Mouse (Mus musculus) MEL (cell line): Measurements from ENCODE around the gene Lgi4. TPM values are rescaled to one million over a fixed set of nuclear protein-coding genes. Genes with fewer than 3 reads are reported as not detected.

Experiments used
- DNase-seq: peaks from one replicate; pipeline ENCODE4 v3.0.0; 2011; ENCODE audit warnings: low read depth, low spot score
- H3K27ac ChIP-seq: 2 replicates; pipeline ENCODE4 v1.5.1; 2012; ENCODE audit warnings: low read depth, mild to moderate bottlenecking, control low read depth, low read length, moderate library complexity; ENCODE audit not compliant: control insufficient read depth
- H3K27me3 ChIP-seq, 2 experiments: fragments of 150-350 bp in 1 of 2; sonication (generic) in 1 of 2; 2 replicates each; pipeline ENCODE4 v1.6.1; 2012; ENCODE audit warnings: low read length in 2 of 2, mild to moderate bottlenecking in 2 of 2, improper control_type of control experiment in 1 of 2, moderate library complexity in 1 of 2; ENCODE audit not compliant: insufficient read depth in 2 of 2, control insufficient read depth in 1 of 2
- H3K36me3 ChIP-seq, 2 experiments: 2 replicates each; pipeline ENCODE4 v1.6.1; 2012 to 2014; ENCODE audit warnings: low read length in 2 of 2, improper control_type of control experiment in 1 of 2, inconsistent platforms in 1 of 2, mild to moderate bottlenecking in 1 of 2; ENCODE audit not compliant: insufficient read depth in 2 of 2, control insufficient read depth in 1 of 2
- H3K4me1 ChIP-seq, 2 experiments: fragments of 150-350 bp in 1 of 2; sonication (generic) in 1 of 2; 2 replicates each; pipeline ENCODE4 v1.6.1; 2012; ENCODE audit warnings: low read length in 2 of 2, improper control_type of control experiment in 1 of 2, mild to moderate bottlenecking in 1 of 2; ENCODE audit not compliant: insufficient read depth in 2 of 2, control insufficient read depth in 1 of 2
- H3K4me3 ChIP-seq, 2 experiments: fragments of 150-350 bp in 1 of 2; sonication (generic) in 1 of 2; 2 replicates each; pipeline ENCODE4 v1.5.1; 2012; ENCODE audit warnings: low read depth in 2 of 2, low read length in 2 of 2, mild to moderate bottlenecking in 2 of 2, moderate library complexity in 2 of 2, control low read depth in 1 of 2, improper control_type of control experiment in 1 of 2; ENCODE audit not compliant: control insufficient read depth in 1 of 2, insufficient read depth in 1 of 2
- H3K79me2 ChIP-seq: 2 replicates; pipeline ENCODE4 v1.6.1; 2012; ENCODE audit warnings: mild to moderate bottlenecking, low read length, moderate library complexity; ENCODE audit not compliant: control insufficient read depth, poor library complexity, insufficient read depth
- H3K9ac ChIP-seq: 2 replicates; pipeline ENCODE4 v1.6.1; 2012; ENCODE audit warnings: low read depth, mild to moderate bottlenecking, control low read depth, low read length, moderate library complexity; ENCODE audit not compliant: control insufficient read depth, poor library complexity, severe bottlenecking
- H3K9me3 ChIP-seq: fragments of 150-350 bp; sonication (generic); replicated peaks from 2 replicates; pipeline ENCODE4 v1.6.1; 2012; ENCODE audit warnings: mild to moderate bottlenecking, low read length, improper control_type of control experiment, moderate library complexity; ENCODE audit not compliant: insufficient read depth
- CHD1 ChIP-seq: IDR thresholded peaks from 2 replicates; pipeline ENCODE4 v1.6.1; 2012; ENCODE audit warnings: low read depth, mild to moderate bottlenecking, inconsistent platforms, low read length, improper control_type of control experiment
- CHD2 ChIP-seq: IDR thresholded peaks from 2 replicates; pipeline ENCODE4 v1.6.1; 2011; ENCODE audit warnings: low read length, improper control_type of control experiment
- CTCF ChIP-seq, 3 experiments: IDR thresholded peaks in 2 of 3; conservative IDR thresholded peaks in 1 of 3; 2 replicates each; pipeline ENCODE4 v1.5.1; 2011 to 2012; ENCODE audit warnings: low read length in 3 of 3, low read depth in 2 of 3, mild to moderate bottlenecking in 2 of 3, improper control_type of control experiment in 1 of 3, inconsistent platforms in 1 of 3, mixed read lengths in 1 of 3, moderate library complexity in 1 of 3; ENCODE audit not compliant: control insufficient read depth in 1 of 3, insufficient read depth in 1 of 3, poor library complexity in 1 of 3, severe bottlenecking in 1 of 3
- ELF1 ChIP-seq: IDR thresholded peaks from 2 replicates; pipeline ENCODE4 v1.6.1; 2014; ENCODE audit warnings: low read depth, mild to moderate bottlenecking, inconsistent platforms, low read length, improper control_type of control experiment, moderate library complexity
- EP300 ChIP-seq, 2 experiments: IDR thresholded peaks; 2 replicates each; pipeline ENCODE4 v1.6.1; 2011; ENCODE audit warnings: improper control_type of control experiment in 2 of 2, low read length in 2 of 2, low read depth in 1 of 2, mild to moderate bottlenecking in 1 of 2
- ETS1 ChIP-seq: IDR thresholded peaks from 2 replicates; pipeline ENCODE4 v1.6.1; 2012; ENCODE audit warnings: low read depth, mild to moderate bottlenecking, inconsistent platforms, low read length, improper control_type of control experiment, moderate library complexity
- GABPA ChIP-seq: IDR thresholded peaks from 2 replicates; pipeline ENCODE4 v1.6.1; 2012; ENCODE audit warnings: low read depth, mild to moderate bottlenecking, inconsistent platforms, low read length, improper control_type of control experiment, moderate library complexity
- GATA1 ChIP-seq: IDR thresholded peaks from 2 replicates; pipeline ENCODE4 v1.6.1; 2011; ENCODE audit warnings: low read depth, low read length, improper control_type of control experiment
- HCFC1 ChIP-seq: IDR thresholded peaks from 2 replicates; pipeline ENCODE4 v1.6.1; 2012; ENCODE audit warnings: low read depth, mild to moderate bottlenecking, inconsistent platforms, low read length, improper control_type of control experiment, moderate library complexity
- JUND ChIP-seq: IDR thresholded peaks from 2 replicates; pipeline ENCODE4 v1.6.1; 2011; ENCODE audit warnings: low read depth, mild to moderate bottlenecking, improper control_type of control experiment, low read length
- KAT2A ChIP-seq: conservative IDR thresholded peaks from 2 replicates; pipeline ENCODE4 v1.6.1; 2012; ENCODE audit warnings: low read depth, low read length, improper control_type of control experiment, inconsistent platforms
- MAFK ChIP-seq: IDR thresholded peaks from 2 replicates; pipeline ENCODE4 v1.6.1; 2011; ENCODE audit warnings: low read depth, mild to moderate bottlenecking, low read length, improper control_type of control experiment, borderline replicate concordance
- MAX ChIP-seq: IDR thresholded peaks from 2 replicates; pipeline ENCODE4 v1.6.1; 2011; ENCODE audit warnings: low read length, improper control_type of control experiment
- MAZ ChIP-seq: IDR thresholded peaks from 2 replicates; pipeline ENCODE4 v1.6.1; 2012; ENCODE audit warnings: low read depth, mild to moderate bottlenecking, inconsistent platforms, low read length, improper control_type of control experiment
- MXI1 ChIP-seq: IDR thresholded peaks from 2 replicates; pipeline ENCODE4 v1.6.1; 2011; ENCODE audit warnings: mild to moderate bottlenecking, low read depth, low read length, improper control_type of control experiment
- MYB ChIP-seq: IDR thresholded peaks from 2 replicates; pipeline ENCODE4 v1.6.1; 2011; ENCODE audit warnings: mild to moderate bottlenecking, low read depth, low read length, improper control_type of control experiment
- MYC ChIP-seq: IDR thresholded peaks from 2 replicates; pipeline ENCODE4 v1.6.1; 2011; ENCODE audit warnings: low read depth, mild to moderate bottlenecking, low read length, improper control_type of control experiment, moderate library complexity
- NELFE ChIP-seq: IDR thresholded peaks from 2 replicates; pipeline ENCODE4 v1.6.1; 2011; ENCODE audit warnings: low read depth, low read length, improper control_type of control experiment
- TAL1 ChIP-seq: IDR thresholded peaks from 2 replicates; pipeline ENCODE4 v1.6.1; 2012; ENCODE audit warnings: mild to moderate bottlenecking, inconsistent platforms, low read length, moderate library complexity, mixed read lengths
- ZC3H11A ChIP-seq: IDR thresholded peaks from 2 replicates; pipeline ENCODE4 v1.6.1; 2012; ENCODE audit warnings: low read depth, mild to moderate bottlenecking, inconsistent platforms, low read length, improper control_type of control experiment
- ZMIZ1 ChIP-seq: IDR thresholded peaks from 2 replicates; pipeline ENCODE4 v1.6.1; 2012; ENCODE audit warnings: low read depth, mild to moderate bottlenecking, inconsistent platforms, low read length, improper control_type of control experiment, moderate library complexity
- ZNF384 ChIP-seq: IDR thresholded peaks from 2 replicates; pipeline ENCODE4 v1.6.1; 2012; ENCODE audit warnings: low read depth, mild to moderate bottlenecking, inconsistent platforms, low read length, improper control_type of control experiment
- polyA plus RNA-seq, 2 experiments: library from polyadenylated mRNA; stranded (reverse) in 1 of 2; unstranded in 1 of 2; fragments of >175 nt in 1 of 2; fragments of >200 nt in 1 of 2; gene quantifications; 2 replicates each; pipeline versions ENCODE4 v1.2.1 to v1.2.4; 2012; ENCODE audit warnings: low replicate concordance in 2 of 2, low read depth in 1 of 2; ENCODE audit not compliant: insufficient read length in 2 of 2, insufficient read depth in 1 of 2, missing spikeins in 1 of 2
- total RNA-seq: library from RNA; depleted of rRNA; stranded (reverse); fragments of 300-350 nt; gene quantifications from 2 replicates; pipeline ENCODE4 v1.2.3, GENCODE M21; 2012

The Lgi4 gene
- total and polyA plus RNA-seq, 3 experiments, result not detected

DNA sequence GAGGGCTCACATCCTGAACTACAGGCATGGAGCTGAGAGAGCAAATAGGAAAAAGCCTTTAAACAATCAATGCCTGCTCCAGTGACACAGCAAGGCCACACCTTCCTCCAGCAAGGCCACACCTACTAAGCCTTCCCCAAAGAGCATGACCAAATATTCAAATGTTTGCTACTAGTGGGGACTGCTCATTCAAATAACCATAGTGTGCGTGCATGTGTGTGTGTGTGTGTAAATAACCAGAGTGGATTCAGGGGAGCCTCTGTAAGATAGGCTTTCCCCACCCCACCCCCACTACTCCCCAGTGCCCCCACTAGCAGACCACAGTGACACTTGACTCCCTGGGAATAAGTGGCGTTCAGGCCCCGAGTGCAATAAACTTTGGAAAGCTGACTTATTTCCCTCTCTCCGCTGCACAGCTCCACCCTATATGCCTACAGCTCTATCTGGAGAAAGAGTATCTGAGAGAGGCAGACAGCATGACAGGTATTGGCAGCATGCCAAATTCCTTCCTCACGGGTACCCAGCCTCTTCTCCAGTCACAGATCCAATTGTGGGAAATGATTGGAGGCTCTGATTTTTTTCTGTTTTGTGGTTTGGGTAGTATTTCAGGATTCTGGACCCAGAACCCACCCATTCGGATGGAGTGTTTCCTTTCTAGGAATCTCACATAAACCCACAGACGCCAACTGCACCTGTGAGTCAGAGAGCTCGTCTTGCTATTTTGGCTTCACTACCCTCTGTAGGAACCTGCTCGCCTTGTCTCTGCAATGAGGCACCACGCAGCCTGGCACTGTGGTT lies 41.8 kb upstream of the Lgi4 start (continued):
- no peak for TF ChIP-seq HCFC1
- no peak for TF ChIP-seq ZC3H11A
- TF ChIP-seq ETS1, result no peak
- TF ChIP-seq MAZ, result no peak
- no peak for TF ChIP-seq MYB
- no peak for TF ChIP-seq MAX
- 0 out of 2 replicates have a peak, but pooled peaks have one; percentile 17 for TF ChIP-seq MXI1
- no peak for TF ChIP-seq MYC
- TF ChIP-seq ZMIZ1, result no peak
- TF ChIP-seq EP300 (IDR thresholded peaks at IDR 0.05; ENCODE audit: low read depth in 1 of 2, low read length in 2 of 2), result peak; percentile 48 to 64
- TF ChIP-seq KAT2A, result no peak
- no peak for TF ChIP-seq TAL1
- no peak for TF ChIP-seq ZNF384
- no peak for TF ChIP-seq ELF1
- no peak for TF ChIP-seq CHD1

DNA sequence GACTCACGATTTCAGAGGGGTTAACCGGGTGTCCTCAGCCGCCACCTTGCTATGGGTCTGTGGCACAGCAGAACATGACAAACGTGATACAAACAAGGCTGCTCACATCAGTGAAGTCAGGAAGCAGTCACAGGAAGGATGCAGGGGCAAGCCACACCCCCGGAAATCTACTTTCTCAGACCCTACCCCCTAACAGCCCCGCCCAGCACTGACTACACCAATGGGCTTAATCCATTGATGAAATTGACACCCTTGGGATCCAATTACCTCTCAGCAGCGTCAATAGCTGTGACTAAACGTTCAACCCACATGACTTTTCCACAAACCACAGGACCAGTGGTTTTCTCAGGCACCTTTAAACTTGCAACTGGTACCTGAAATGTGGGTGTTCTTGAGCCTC lies 30.5 kb upstream of the Lgi4 start:
- Histone ChIP-seq H3K27me3 (no peaks in the 10 kb centered on the region; a peak in 2 of 4 replicates), H3K9me3 (no peaks in the 10 kb centered on the region), H3K36me3 (no peaks in the 10 kb centered on the region), H3K4me3 (no peak overlapping the region), H3K9ac (no peak overlapping the region), H3K27ac (no peak overlapping the region), H3K4me1 (peaks cover 0 to 4% of the 10 kb centered on the region in 2 experiments; a peak in 2 of 4 replicates), H3K79me2 (no peaks in the 10 kb centered on the region)
- TF ChIP-seq MXI1 (no peak), MYC (no peak), NELFE (no peak)
- peak; percentile 20 for DNase-seq

DNA sequence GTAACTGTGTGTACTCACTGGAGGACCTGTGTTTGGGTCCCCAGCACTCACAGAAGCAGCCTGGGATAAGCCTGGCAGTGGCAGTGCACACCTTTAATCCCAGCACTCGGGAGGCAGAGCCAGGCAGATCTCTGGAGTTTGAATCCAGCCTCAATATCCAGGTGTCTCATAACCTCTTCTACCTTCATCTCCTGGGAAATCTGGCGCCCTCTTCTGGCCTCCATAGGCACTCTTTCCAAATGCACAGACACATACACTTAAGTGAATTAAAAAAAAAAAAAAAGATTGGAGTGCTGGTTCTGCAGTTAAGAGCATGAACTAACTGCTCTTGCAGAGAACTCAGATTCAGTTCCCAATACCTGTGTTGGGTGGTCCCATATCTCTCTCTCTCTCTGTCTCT lies 28.4 kb upstream of the Lgi4 start:
- no peak for TF ChIP-seq HCFC1
- no peak for TF ChIP-seq MAFK
- TF ChIP-seq NELFE, result no peak
- no peak for TF ChIP-seq CHD2
- no peak for TF ChIP-seq JUND
- TF ChIP-seq CTCF (IDR thresholded peaks at IDR 0.05 in 2 of 3, conservative IDR thresholded peaks at IDR 0.05 in 1 of 3; ENCODE audit: control insufficient read depth in 1 of 3, insufficient read depth in 1 of 3, low read depth in 2 of 3, low read length in 3 of 3, poor library complexity in 1 of 3, severe bottlenecking in 1 of 3), result peak; percentile 19 to 31 (median 22); a peak in 3 of 6 replicates
- no peak for TF ChIP-seq MXI1
- TF ChIP-seq ZNF384, result peak; percentile 85
- TF ChIP-seq GATA1, result no peak
- TF ChIP-seq CHD1, result no peak
- TF ChIP-seq GABPA, result no peak
- Histone ChIP-seq H3K4me1 (peaks cover 10 to 18% of the 10 kb centered on the region in 2 experiments), H3K9ac (no peak overlapping the region), H3K36me3 (peaks cover 0 to 10% of the 10 kb centered on the region in 2 experiments; a peak in 2 of 4 replicates), H3K27ac (no peak overlapping the region), H3K27me3 (no peaks in the 10 kb centered on the region), H3K79me2 (no peaks in the 10 kb centered on the region), H3K9me3 (no peaks in the 10 kb centered on the region), H3K4me3 (no peak overlapping the region)
- DNase-seq, result peak; percentile 50
